Mouse (Mus musculus): ENCODE data around the gene Pgam5.

The Pgam5 gene

GRCm38 (mm10) chr5:110230401-110230779 lies 39.3 kb downstream of the Pgam5 start:
- DNase-seq, result peak in 1 of 2 experiments; percentile 2

GRCm38 (mm10) chr5:110227336-110227883 lies 42.3 kb downstream of the Pgam5 start:
- no peak for DNase-seq

- DNase-seq, result no peak
These were observed 44.7 kb downstream of the Pgam5 start for GRCm38 (mm10) chr5:110225056-110225455.

GRCm38 (mm10) chr5:110222757-110223156 lies 47.0 kb downstream of the Pgam5 start:
- DNase-seq, result no peak

- no peak for DNase-seq
These were observed 49.4 kb downstream of the Pgam5 start for GRCm38 (mm10) chr5:110220331-110220730.

- no peak for DNase-seq
These were observed 52.9 kb downstream of the Pgam5 start for GRCm38 (mm10) chr5:110216780-110217179.

- DNase-seq, result no peak
These were observed 58.4 kb downstream of the Pgam5 start for GRCm38 (mm10) chr5:110211312-110211711.
